Mouse (Mus musculus): ENCODE results near the gene Mutyh. TPM values are rescaled to one million over a fixed set of nuclear protein-coding genes. Genes with fewer than 3 reads are reported as not detected.

Mutyh gene
- 21.2 and 25.3 TPM in 2 replicates for polyA plus RNA-seq (2014; fragmentation: Nextera tagmentation; extraction: Ambion mirVana)

DNA sequence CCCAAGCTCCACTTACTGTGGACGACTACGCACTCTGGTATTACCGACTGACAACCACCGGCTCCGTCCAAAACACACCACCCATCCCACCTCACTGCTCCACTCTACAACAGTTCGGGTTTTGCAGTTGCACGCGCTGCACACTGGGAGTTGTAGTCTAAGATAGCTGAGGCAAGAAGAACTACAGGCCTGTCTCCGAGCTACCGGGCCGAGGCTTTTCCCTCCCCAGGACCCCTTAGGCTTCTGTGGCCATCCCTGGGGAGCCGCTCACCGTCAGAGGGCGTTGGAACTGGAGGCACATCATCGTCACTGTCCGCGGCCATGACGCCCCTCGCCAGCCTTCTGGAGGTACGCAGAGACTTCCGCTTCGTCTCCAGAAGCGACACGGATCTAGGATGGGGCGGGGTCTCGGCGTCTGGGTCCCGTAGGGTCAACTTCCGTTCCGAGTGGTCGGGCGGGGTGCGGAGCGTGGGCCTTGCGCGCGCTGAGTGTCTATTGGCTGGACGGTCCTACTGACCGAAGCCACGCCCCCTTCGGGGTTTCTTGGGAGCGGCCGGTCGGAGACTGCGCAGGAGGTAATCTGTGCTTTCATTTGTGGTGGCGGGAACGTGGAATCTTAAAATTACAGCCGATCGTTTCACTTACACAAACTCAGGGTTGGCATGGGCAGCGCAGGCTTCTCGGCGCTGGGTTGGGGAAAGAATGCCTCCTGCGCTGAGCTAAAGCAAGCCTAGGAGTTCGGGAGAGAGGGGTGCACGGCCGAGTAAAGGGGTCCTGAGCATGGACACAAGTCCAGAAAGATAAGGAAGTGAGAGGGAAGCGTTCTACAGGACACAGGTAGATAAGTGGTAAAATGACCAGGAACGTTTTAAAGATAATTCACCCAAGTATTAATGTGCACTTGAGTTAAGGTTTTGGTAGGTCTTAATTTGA is at the start of gene Mutyh, which contains the start of gene Toe1:
Mutyh (plus strand) TSS at position 527 of the 933 bp plus-strand sequence.
Toe1 (minus strand) TSS at position 444 of the 933 bp plus-strand sequence.
- Histone ChIP-seq H3K9me3 (ENCODE audit: control insufficient read depth, low read length) (no peaks in the 10 kb centered on the region), H3K36me3 (ENCODE audit: control insufficient read depth, insufficient read depth, low read length) (peaks cover 12% of the 10 kb centered on the region; the same call in 1 of the 2 replicates), H3K4me3 (ENCODE audit: low read depth, low read length) (peak within 1 kb of the TSS; percentile 72), H3K4me2 (ENCODE audit: low read depth, severe bottlenecking) (peak within 1 kb of the TSS; percentile 49), H3K27ac (replicated peaks; ENCODE audit: low read depth, low read length) (no peak within 1 kb of the TSS; the same call in 1 of the 2 replicates), H3K9ac (ENCODE audit: low read length) (peak within 1 kb of the TSS; percentile 82), H3K4me1 (ENCODE audit: control insufficient read depth, insufficient read depth, low read length) (peaks cover 5% of the 10 kb centered on the region), H3K27me3 (ENCODE audit: control insufficient read depth, insufficient read depth, low read length) (no peaks in the 10 kb centered on the region)
- peak; percentile 99 for DNase-seq (ENCODE audit: low spot score)
- peak; percentile 95 for ATAC-seq (ENCODE audit: insufficient number of reproducible peaks, low FRiP score, low TSS enrichment, low read depth)
- WGBS = under 1% methylated on average over 58 of the region's 58 CpGs

DNA sequence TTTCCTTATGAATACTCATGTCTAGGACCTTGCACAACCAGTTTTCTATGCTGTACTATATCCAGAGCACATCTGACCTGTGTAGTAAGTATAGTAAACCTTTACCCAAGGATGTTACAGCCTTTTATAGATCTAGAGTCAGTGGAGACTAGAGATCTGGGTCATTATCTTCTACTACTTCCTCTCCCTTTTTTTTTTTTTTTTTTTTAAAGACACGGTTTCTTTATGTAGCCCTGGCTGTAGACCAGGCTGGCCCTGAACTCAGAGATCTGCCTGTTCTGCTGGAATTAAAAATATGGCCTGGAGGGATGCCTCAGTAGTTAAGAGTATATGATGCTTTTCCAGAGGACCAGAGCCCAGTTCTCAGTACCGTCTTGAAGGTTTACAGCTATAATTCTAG is 45.6 kb upstream of the Mutyh start:
- H3K36me3 ChIP-seq (ENCODE audit: control insufficient read depth, insufficient read depth, low read length) = no peaks in the 10 kb centered on the region
- ATAC-seq (ENCODE audit: insufficient number of reproducible peaks, low FRiP score, low TSS enrichment, low read depth) (no peak), DNase-seq (ENCODE audit: low spot score) (no peak)
- H3K9ac ChIP-seq (ENCODE audit: low read length) = no peak overlapping the region
- no peak overlapping the region for H3K27ac ChIP-seq (replicated peaks; ENCODE audit: low read depth, low read length)
- H3K4me1 ChIP-seq (ENCODE audit: control insufficient read depth, insufficient read depth, low read length) = no peaks in the 10 kb centered on the region
- H3K9me3 ChIP-seq (ENCODE audit: control insufficient read depth, low read length) = no peaks in the 10 kb centered on the region
- WGBS = 67% methylated on average over 2 of the region's 2 CpGs
- H3K4me2 ChIP-seq (ENCODE audit: low read depth, severe bottlenecking) = no peak overlapping the region
- H3K4me3 ChIP-seq (ENCODE audit: low read depth, low read length) = no peak overlapping the region
- H3K27me3 ChIP-seq (ENCODE audit: control insufficient read depth, insufficient read depth, low read length) = no peaks in the 10 kb centered on the region

DNA sequence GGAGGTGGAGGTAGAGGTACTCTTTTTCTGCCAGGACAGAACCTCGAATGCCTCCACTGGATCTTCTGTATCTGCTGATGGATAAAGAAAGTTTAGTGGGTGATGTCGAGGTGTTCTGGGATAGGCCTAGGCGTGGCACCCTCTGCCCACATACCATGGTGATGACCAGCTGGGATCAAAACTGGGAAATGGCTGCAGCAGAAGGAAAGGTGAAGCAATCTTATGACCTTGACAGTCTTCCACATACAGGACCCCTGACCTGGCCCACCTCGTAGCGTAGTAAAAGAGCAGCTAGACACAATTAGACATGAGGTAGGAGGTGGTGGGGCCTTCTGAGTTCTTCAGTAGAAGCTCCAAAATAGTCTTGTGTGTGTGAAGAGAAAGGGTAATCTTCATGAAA is 43.5 kb upstream of the Mutyh start:
- no peak for DNase-seq (ENCODE audit: low spot score)
- no peaks in the 10 kb centered on the region for H3K4me1 ChIP-seq (ENCODE audit: control insufficient read depth, insufficient read depth, low read length)
- H3K27me3 ChIP-seq (ENCODE audit: control insufficient read depth, insufficient read depth, low read length) = no peaks in the 10 kb centered on the region
- no peaks in the 10 kb centered on the region for H3K36me3 ChIP-seq (ENCODE audit: control insufficient read depth, insufficient read depth, low read length)
- no peaks in the 10 kb centered on the region for H3K9me3 ChIP-seq (ENCODE audit: control insufficient read depth, low read length)
- no peak overlapping the region for H3K27ac ChIP-seq (replicated peaks; ENCODE audit: low read depth, low read length)
- H3K4me2 ChIP-seq (ENCODE audit: low read depth, severe bottlenecking) = no peak overlapping the region
- WGBS = 86% methylated on average over 5 of the region's 5 CpGs
- no peak overlapping the region for H3K4me3 ChIP-seq (ENCODE audit: low read depth, low read length)
- no peak overlapping the region for H3K9ac ChIP-seq (ENCODE audit: low read length)
- no peak for ATAC-seq (ENCODE audit: insufficient number of reproducible peaks, low FRiP score, low TSS enrichment, low read depth)

DNA sequence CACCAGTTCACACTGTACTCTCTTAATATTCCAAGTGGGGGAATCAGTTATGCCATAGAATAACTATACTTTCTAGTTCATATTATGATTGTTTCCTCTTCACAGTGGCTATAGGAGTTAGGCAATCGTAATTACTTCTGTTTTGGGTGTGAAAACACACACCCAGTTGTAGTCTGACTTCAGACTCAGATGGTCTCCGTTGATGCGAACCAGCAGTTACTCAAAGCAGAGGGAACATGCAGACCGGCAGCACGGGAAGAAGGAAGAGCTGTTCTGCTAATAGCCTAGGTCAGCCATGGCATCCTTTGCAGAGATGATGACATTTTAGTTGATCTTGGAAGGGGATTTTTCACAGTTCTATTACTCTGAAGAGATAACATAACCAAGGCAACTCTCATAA is 39.0 kb upstream of the Mutyh start:
- H3K4me3 ChIP-seq (ENCODE audit: low read depth, low read length) = no peak overlapping the region
- no peaks in the 10 kb centered on the region for H3K9me3 ChIP-seq (ENCODE audit: control insufficient read depth, low read length)
- H3K27me3 ChIP-seq (ENCODE audit: control insufficient read depth, insufficient read depth, low read length) = no peaks in the 10 kb centered on the region
- no peak overlapping the region for H3K9ac ChIP-seq (ENCODE audit: low read length)
- H3K36me3 ChIP-seq (ENCODE audit: control insufficient read depth, insufficient read depth, low read length) = no peaks in the 10 kb centered on the region
- H3K4me1 ChIP-seq (ENCODE audit: control insufficient read depth, insufficient read depth, low read length) = no peaks in the 10 kb centered on the region
- no peak overlapping the region for H3K4me2 ChIP-seq (ENCODE audit: low read depth, severe bottlenecking)
- no peak for ATAC-seq (ENCODE audit: insufficient number of reproducible peaks, low FRiP score, low TSS enrichment, low read depth)
- H3K27ac ChIP-seq (replicated peaks; ENCODE audit: low read depth, low read length) = no peak overlapping the region
- DNase-seq (ENCODE audit: low spot score) = no peak
- WGBS = 87% methylated on average over 5 of the region's 5 CpGs

DNA sequence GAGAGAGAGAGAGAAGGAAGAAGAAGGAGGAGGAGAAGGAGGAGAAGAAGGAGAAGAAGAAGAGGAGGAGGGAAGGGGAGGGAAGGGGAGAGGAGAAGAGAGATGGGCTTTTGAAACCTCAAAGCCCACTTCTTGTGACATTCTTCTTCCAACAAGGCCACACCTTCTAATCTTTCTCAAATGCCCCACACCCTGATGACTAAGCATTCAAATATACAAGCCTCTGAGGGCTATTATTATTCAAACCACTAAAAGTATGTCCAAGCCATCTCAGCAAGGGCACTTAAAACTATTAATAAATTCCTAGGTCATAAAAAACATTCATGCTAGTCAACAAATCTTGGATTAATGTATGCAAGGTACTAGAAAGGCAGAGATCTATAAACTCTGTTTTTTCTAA is 38.5 kb upstream of the Mutyh start:
- Histone ChIP-seq H3K4me2 (ENCODE audit: low read depth, severe bottlenecking) (no peak overlapping the region), H3K27ac (replicated peaks; ENCODE audit: low read depth, low read length) (no peak overlapping the region), H3K9me3 (ENCODE audit: control insufficient read depth, low read length) (no peaks in the 10 kb centered on the region), H3K4me3 (ENCODE audit: low read depth, low read length) (no peak overlapping the region), H3K9ac (ENCODE audit: low read length) (no peak overlapping the region), H3K4me1 (ENCODE audit: control insufficient read depth, insufficient read depth, low read length) (no peaks in the 10 kb centered on the region), H3K27me3 (ENCODE audit: control insufficient read depth, insufficient read depth, low read length) (no peaks in the 10 kb centered on the region), H3K36me3 (ENCODE audit: control insufficient read depth, insufficient read depth, low read length) (no peaks in the 10 kb centered on the region)
- ATAC-seq (ENCODE audit: insufficient number of reproducible peaks, low FRiP score, low TSS enrichment, low read depth) (no peak), DNase-seq (ENCODE audit: low spot score) (no peak)

DNA sequence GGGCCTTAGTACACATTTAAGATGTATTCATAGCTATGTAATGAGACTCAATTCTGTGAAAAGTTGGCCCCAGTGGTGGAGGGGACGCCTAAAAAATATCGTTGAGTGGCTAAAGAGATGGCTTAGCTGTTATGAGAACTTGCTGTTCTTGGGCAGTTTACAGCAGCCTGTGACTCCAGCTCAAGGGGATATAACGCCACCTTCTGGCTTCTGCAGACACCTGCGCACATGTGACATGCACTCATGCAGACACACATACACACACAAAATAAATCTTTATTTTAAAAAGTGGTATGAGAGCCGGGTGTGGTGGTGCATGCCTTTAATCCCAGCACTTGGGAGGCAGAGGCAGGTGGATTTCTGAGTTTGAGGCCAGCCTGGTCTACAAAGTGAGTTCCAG is 31.1 kb upstream of the Mutyh start:
- Histone ChIP-seq H3K4me3 (ENCODE audit: low read depth, low read length) (no peak overlapping the region), H3K9ac (ENCODE audit: low read length) (no peak overlapping the region), H3K4me1 (ENCODE audit: control insufficient read depth, insufficient read depth, low read length) (no peaks in the 10 kb centered on the region), H3K27ac (replicated peaks; ENCODE audit: low read depth, low read length) (no peak overlapping the region), H3K9me3 (ENCODE audit: control insufficient read depth, low read length) (no peaks in the 10 kb centered on the region), H3K36me3 (ENCODE audit: control insufficient read depth, insufficient read depth, low read length) (no peaks in the 10 kb centered on the region), H3K4me2 (ENCODE audit: low read depth, severe bottlenecking) (no peak overlapping the region), H3K27me3 (ENCODE audit: control insufficient read depth, insufficient read depth, low read length) (no peaks in the 10 kb centered on the region)
- no peak for ATAC-seq (ENCODE audit: insufficient number of reproducible peaks, low FRiP score, low TSS enrichment, low read depth)
- no peak for DNase-seq (ENCODE audit: low spot score)
- 91% methylated on average over 5 of the region's 5 CpGs for WGBS

DNA sequence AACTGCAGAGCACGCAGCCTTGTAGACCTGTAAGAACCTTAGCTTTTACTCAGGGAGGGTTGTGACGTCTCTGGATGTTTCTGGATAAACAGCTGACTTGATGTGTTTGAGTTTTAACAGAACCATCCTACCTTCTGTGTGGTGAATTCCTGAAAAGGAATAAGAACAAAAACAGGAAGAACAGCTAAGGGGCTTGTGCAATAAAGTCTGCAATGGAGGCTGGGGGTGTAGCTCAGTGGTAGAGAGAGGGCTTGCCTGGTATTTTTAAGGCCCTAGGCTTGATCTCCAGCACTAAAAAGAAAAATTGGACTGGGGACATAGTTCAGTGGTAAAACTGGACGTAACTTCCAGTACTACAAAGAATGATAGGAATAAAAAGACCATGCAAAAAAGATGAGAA is 30.4 kb upstream of the Mutyh start:
- WGBS = 87% methylated on average over 3 of the region's 3 CpGs
- ATAC-seq (ENCODE audit: insufficient number of reproducible peaks, low FRiP score, low TSS enrichment, low read depth) = no peak
- no peak for DNase-seq (ENCODE audit: low spot score)

DNA sequence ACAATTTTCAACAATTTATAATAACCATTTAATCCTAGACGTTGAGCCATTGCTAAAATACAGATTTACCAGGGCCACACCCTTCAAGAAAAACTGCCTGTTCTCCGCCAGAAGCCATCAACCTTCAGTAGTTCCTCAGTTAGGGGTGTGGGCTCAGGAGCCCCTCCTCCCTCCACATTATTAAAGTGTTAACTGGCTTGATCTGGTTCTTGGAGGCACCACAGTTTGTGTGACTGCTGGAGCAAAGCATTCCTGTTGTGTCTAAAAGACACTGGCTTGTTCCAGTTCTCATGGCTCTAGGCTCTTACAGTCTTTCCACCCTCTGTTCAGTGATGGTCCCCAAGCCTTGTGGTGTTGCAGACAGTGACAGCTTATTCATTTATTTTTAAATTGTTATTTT is 27.0 kb upstream of the Mutyh start:
- no peak overlapping the region for H3K4me3 ChIP-seq (ENCODE audit: low read depth, low read length)
- no peak overlapping the region for H3K4me2 ChIP-seq (ENCODE audit: low read depth, severe bottlenecking)
- ATAC-seq (ENCODE audit: insufficient number of reproducible peaks, low FRiP score, low TSS enrichment, low read depth) (no peak), DNase-seq (ENCODE audit: low spot score) (no peak)
- H3K36me3 ChIP-seq (ENCODE audit: control insufficient read depth, insufficient read depth, low read length) = no peaks in the 10 kb centered on the region
- H3K4me1 ChIP-seq (ENCODE audit: control insufficient read depth, insufficient read depth, low read length) = no peaks in the 10 kb centered on the region
- no peak overlapping the region for H3K27ac ChIP-seq (replicated peaks; ENCODE audit: low read depth, low read length)
- no peaks in the 10 kb centered on the region for H3K27me3 ChIP-seq (ENCODE audit: control insufficient read depth, insufficient read depth, low read length)
- no peaks in the 10 kb centered on the region for H3K9me3 ChIP-seq (ENCODE audit: control insufficient read depth, low read length)
- H3K9ac ChIP-seq (ENCODE audit: low read length) = no peak overlapping the region
- 74% methylated on average over 2 of the region's 2 CpGs for WGBS

More for the DNA sequence above, 30.4 kb upstream of the Mutyh start:
- Histone ChIP-seq H3K9me3 (ENCODE audit: control insufficient read depth, low read length) (no peaks in the 10 kb centered on the region), H3K36me3 (ENCODE audit: control insufficient read depth, insufficient read depth, low read length) (no peaks in the 10 kb centered on the region), H3K4me1 (ENCODE audit: control insufficient read depth, insufficient read depth, low read length) (no peaks in the 10 kb centered on the region), H3K27ac (replicated peaks; ENCODE audit: low read depth, low read length) (no peak overlapping the region), H3K9ac (ENCODE audit: low read length) (no peak overlapping the region), H3K4me2 (ENCODE audit: low read depth, severe bottlenecking) (no peak overlapping the region), H3K4me3 (ENCODE audit: low read depth, low read length) (no peak overlapping the region), H3K27me3 (ENCODE audit: control insufficient read depth, insufficient read depth, low read length) (no peaks in the 10 kb centered on the region)
